Mouse (Mus musculus): ENCODE data around the gene Slc5a10.
"Not testable (repeated sequence)": the region's sequence is repeated elsewhere in the genome, so short reads cannot be mapped to it uniquely, and the experiment has no call there.

The Slc5a10 gene

GRCm38 (mm10) chr11:61647956-61648748 lies 72.5 kb downstream of the Slc5a10 start:
- DNase-seq (ENCODE audit: low spot score), result no peak

DNA sequence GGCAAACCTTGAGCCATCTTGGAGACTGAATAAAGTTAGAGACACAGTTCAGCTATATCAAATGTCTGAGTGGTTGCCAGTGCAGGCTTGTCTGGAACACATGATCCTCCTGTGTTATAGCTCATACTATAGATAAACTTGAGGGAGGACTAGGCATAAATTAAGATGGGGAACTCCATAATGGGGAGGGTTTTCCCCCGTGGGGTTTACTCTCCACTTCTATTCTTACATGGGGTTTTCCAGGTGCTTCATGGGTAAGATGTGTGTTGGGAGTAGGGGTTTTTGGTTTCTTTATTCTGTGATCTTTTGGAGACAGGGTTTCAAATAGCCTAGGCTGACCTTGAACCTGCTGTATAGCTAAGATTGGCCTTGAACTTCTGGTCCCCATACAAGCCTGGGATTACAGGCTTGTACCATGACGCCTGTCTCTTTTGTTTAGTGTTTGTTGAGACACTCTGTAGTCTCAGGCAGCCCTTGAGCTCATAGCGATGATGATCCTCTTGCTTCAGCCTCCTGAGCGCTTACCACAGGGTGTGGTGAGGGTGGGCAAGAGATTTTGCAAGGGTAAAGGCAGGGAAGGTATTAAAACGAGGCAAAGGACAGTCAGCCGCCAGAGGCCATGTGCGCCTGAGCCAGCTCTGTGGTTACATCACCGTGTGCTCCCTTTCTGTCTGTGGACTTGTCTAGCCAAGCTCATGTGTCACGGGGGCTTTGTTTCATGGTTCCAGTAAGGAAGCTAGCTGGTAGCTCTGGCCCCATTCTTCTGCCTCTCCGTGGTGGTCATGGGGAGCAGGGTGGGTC lies 73.3 kb downstream of the Slc5a10 start:
- no peak for DNase-seq (ENCODE audit: low spot score)

DNA sequence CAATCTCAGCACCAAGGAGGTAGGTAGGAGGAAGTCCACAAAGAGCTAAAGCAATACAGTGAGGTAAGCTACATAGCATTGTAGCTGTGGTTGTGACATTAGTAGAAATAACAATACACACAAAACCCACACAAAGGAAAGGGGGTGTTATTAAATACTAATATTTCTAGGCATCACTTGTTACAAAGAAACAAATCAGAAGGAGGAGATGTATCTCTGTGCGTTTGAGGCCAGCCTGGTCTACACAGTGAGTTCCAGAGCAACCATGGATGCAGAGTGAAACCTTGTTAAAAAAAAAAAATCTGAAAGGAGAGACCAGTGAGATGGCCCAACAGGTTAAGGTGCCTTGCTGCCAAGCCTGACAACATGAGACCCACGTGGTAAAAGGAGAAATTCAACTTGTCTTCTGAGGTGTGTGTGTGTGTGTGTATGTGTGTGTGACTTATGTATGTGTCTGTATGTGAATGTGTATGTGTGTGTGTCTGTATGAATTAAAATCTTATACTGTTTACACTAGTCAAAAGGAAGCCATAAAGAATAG lies 74.1 kb downstream of the Slc5a10 start:
- DNase-seq (ENCODE audit: low spot score), result no peak

DNA sequence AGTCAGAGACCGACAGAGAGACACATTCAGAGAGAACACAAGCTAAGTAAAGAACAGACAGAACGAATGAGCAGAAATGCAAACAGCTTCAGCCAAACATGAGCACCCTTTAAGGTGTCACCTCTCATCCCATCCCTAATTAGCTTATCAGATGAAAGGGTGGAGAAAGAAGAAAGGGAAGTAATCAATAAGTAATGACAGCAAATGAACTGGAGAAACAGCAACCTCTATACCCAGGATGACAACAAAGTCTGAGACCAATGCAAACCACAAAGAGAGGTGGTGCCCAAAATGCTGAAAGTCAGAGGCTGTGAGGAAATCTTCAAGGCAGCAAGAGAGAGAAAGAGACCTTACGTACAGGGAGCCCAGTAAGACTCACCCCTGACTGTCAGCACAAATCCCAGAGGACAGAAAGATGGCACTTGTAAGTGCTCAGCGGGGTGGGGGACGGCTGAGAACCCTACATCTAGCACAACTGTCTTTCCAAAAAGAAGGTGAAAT lies 75.2 kb downstream of the Slc5a10 start:
- DNase-seq (ENCODE audit: low spot score), result no peak

DNA sequence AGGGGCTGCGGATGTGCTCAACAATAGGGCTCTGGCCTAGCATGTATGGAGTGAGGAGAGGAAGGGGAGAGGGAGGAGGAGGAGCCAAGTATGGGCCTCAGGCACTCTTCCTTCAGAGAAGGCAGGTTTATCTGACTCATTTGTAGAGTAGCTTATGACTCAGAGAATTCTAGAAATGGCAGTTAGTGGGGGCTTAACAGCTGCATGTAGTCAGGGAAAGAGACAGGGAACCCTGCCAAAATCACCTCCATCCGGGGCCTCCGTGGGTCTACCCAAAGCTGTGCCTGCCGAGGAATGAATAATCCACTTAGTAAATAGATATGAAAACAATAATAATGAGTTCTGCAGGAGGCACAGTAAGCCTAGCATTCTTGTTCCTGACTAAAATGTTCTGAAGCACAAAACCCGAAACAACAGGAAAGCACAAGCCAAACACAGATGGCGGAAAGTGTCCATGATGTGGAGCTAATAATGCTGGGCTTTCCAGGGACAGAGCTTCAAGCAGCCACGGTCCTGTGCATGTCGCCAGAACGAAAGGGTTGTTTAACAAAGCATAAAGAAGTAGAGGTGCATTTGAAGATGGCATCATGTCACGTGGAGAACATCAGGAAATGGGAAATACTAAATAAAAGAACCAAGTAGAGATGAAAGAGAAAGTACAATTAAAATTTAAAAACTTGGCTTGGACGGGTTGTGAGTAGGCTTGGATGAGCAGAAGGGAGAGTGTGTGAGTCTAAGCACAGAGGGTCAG lies 75.9 kb downstream of the Slc5a10 start:
- DNase-seq (ENCODE audit: low spot score), result no peak

DNA sequence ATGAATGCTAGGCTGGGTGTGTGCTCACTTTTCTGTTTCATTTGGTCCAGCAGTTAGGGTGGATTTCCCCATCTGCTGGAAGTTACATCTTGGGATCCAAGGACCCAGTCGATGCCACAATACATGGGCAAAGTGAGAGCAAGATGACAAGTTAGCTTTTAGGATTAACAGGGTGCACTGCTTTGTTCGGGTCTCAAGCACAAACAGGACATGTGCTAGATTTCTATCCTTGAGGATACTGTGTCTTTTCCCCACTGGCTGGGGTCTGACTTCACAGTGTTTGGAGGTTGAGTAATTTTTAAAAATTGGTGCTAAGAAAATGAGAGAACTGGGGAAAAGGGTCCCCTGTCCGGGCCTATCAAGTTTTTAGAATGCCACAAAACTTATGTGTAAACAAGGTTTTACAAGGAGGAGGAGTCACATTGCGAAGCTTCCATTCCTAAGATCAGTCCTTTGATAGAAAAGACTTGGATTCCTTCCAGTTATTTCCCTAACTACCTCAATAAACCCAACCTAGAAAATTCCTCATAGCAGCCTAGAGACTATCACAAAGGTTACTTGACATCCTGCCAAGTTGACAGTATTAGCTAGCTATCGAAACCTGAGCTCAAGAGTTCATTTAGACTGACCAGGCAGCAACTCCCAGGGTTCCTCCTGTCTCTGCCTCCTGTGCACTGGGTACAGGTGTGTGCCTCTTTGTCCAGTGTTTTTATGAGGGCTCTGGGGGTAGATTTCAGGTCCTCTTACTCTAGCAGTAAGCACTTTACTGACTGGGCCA lies 77.3 kb downstream of the Slc5a10 start:
- no peak for DNase-seq (ENCODE audit: low spot score)

GRCm38 (mm10) chr11:61642106-61642505 lies 78.5 kb downstream of the Slc5a10 start:
- DNase-seq (ENCODE audit: low spot score), result no peak

DNA sequence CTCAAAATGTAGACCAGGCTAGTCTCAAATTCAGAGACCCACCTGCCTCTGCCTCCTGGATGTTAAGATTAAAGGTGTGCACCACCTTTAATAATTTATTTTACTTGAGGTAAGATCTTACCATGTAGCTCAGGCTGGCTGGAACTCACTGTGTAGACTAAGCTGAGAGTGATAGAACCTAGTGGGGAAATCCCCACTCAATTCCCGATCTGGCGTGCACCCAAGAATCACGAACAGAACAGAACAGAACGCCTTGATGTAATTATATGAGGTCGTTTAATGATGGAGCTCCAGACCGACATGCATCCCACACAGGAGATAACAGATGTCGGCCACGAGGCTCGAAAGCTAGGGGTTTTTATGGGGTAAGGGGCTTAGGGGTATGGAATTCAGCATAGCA lies 80.0 kb downstream of the Slc5a10 start:
- not testable (repeated sequence) for DNase-seq (ENCODE audit: low spot score)

DNA sequence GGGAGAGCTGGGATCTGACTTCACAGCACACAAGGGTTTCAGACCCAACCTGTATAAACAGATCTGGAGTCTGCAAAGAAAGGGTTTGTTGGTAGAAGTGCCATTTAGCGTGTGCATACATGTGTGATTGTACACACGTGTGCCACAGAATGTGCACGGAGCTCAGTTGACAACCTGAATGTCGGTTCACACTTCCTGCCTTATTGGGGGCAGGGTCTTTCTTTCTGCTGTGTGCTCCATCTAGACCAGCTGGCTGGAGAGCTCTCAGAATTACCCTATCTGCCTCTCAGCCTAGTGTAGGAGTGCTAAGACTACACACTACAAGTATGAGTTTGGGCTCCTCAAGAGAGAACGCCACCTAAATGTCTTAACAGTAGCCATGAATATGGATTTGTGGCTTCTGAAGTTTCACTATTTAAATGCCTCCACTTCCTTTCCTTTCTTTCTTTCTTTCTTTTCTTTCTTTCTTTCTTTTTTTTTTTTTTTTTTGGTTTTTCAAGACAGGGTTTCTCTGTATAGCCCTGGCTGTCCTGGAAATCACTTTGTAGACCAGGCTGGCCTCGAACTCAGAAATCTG lies 80.9 kb downstream of the Slc5a10 start:
- DNase-seq (ENCODE audit: low spot score), result no peak

- DNase-seq (ENCODE audit: low spot score), result no peak
Observed at GRCm38 (mm10) chr11:61638764-61639536, 81.7 kb downstream of the Slc5a10 start.

GRCm38 (mm10) chr11:61637856-61638255 lies 82.8 kb downstream of the Slc5a10 start:
- DNase-seq (ENCODE audit: low spot score), result no peak

DNA sequence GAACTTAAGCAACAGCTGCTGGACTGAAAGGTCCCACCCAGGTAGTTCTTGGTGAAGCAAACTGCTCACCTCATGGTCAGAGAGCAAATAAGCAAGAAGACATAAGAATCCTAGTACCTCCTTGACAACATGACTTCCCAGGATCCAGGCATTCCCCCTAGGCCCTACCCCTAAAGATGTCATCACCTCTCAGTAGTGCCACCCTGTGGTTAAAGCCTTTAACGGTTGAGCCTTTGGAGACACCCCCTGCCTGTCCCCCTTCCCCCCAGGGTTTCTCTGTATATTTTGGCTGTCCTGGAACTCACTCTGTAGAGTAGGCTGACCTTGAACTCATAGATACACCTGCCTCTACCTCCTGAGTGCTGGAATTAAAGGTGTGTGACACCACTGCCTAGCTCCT lies 83.2 kb downstream of the Slc5a10 start:
- DNase-seq (ENCODE audit: low spot score), result no peak

DNA sequence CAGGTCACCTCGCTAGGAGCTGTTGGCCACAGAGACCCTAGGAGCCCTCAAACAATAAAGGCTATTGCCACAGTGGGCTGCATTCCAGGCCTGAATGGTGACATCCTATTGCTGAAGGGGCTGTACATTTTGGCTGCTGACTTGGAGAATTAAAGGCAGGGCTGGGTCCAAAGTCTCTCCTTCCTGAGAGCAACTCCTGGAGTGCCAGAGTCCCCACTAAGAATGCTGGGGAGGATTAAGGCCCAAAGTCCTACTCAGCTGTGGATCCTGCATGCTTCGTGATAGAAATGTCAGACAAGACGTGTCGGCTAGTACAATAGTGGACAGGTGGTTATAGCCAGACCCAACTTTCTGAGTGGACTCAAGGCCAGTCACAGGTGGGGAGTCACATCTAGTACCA lies 84.3 kb downstream of the Slc5a10 start:
- DNase-seq (ENCODE audit: low spot score), result not testable (repeated sequence)

- DNase-seq (ENCODE audit: low spot score), result no peak
Observed at GRCm38 (mm10) chr11:61629621-61630020, 91.0 kb downstream of the Slc5a10 start.

- DNase-seq (ENCODE audit: low spot score), result no peak
Observed at GRCm38 (mm10) chr11:61626509-61626908, 94.1 kb downstream of the Slc5a10 start.

DNA sequence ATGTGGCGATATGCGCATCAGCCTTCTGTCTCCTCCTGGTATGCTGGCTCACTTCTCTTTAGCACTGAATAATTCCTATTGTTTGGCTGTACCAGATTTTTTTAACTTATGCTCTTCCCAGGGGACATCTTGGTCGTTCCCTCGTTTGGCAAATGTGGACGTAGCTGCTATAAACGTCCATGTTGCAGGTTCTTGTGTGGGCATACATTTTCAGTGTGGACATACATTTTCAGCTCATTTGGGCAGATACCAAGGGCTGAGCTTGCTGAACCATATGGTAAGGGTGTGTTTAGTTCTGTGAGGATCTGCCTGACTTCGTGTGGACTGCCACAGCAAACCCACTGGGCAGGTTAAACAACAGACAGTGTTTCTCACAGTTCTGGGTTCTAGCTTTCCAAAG lies 95.5 kb downstream of the Slc5a10 start:
- no peak for DNase-seq (ENCODE audit: low spot score)
